Mouse (Mus musculus) midbrain, embryonic 12.5 days (tissue): Measurements from ENCODE around the gene Pum3. TPM values are rescaled to one million over a fixed set of nuclear protein-coding genes. Genes with fewer than 3 reads are reported as not detected.
"Not testable (repeated sequence)": the region's sequence is repeated elsewhere in the genome, so short reads cannot be mapped to it uniquely, and the experiment has no call there.

Experiments used
- ATAC-seq: fragments of 200-750 bp; cut with Nextera tagmentation; 2 replicates; pipeline ENCODE4 v1.8.0; 2017; ENCODE audit warnings: low read depth, moderate TSS enrichment, moderate library complexity; ENCODE audit not compliant: low FRiP score
- H3K27ac ChIP-seq: fragments of 300-500 bp; sonication (generic); replicated peaks from 2 replicates; pipeline ENCODE4 v1.5.1; 2016; ENCODE audit warnings: mild to moderate bottlenecking
- H3K27me3 ChIP-seq: fragments of 300-500 bp; sonication (generic); 2 replicates; pipeline ENCODE4 v1.6.1; 2016; ENCODE audit warnings: mild to moderate bottlenecking
- H3K36me3 ChIP-seq: fragments of 300-500 bp; sonication (generic); 2 replicates; pipeline ENCODE4 v1.6.1; 2016
- H3K4me1 ChIP-seq: fragments of 300-500 bp; sonication (generic); 2 replicates; pipeline ENCODE4 v1.6.1; 2016
- H3K4me2 ChIP-seq: fragments of 300-500 bp; sonication (generic); replicated peaks from 2 replicates; pipeline ENCODE4 v1.6.1; 2016; ENCODE audit warnings: mild to moderate bottlenecking, moderate library complexity
- H3K4me3 ChIP-seq: fragments of 300-500 bp; sonication (generic); 2 replicates; pipeline ENCODE4 v1.5.1; 2016; ENCODE audit warnings: mild to moderate bottlenecking
- H3K9ac ChIP-seq: fragments of 300-500 bp; sonication (generic); replicated peaks from 2 replicates; pipeline ENCODE4 v1.6.1; 2016; ENCODE audit warnings: mild to moderate bottlenecking, moderate library complexity
- H3K9me3 ChIP-seq: fragments of 300-500 bp; sonication (generic); 2 replicates; pipeline ENCODE4 v1.6.1; 2016; ENCODE audit warnings: mild to moderate bottlenecking
- WGBS: fragments of 180-500 bp; shearing (Covaris S2); methylation state at CpG from one replicate; pipeline ENCODE4 v1.1.7; 2016; 5-methylcytosine and 5-hydroxymethylcytosine counted together
- polyA plus RNA-seq: library from polyadenylated mRNA; unstranded; fragments of >200 nt; fragmentation: Nextera tagmentation; extraction: Ambion mirVana; gene quantifications from 2 replicates; pipeline ENCODE4 v1.2.1, GENCODE M21; 2016

Pum3 gene
- polyA plus RNA-seq, 1 experiment from 2014 or later, result 84.0 TPM

DNA sequence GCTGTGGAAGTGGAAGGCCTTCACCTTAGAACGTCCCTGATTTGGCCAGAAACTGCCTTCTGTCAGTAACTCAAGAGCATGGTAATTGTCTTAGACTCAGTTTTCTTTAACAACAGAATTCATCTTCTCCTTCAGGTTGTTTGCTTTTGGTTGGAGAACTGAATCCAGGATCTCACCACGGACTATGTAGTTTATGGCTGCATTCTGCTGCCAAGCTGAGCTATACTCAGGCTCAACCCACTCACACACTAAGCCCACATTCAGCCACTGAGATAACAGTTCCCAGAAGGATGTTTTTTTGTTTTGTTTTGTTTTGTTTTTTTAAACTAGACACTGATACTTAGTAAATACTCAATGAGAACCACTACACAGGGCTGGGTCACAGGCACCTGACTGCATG is 38.3 kb downstream of the Pum3 start:
- H3K27me3 ChIP-seq, result no peaks in the 10 kb centered on the region
- 97% methylated on average over 2 of the region's 2 CpGs for WGBS
- H3K36me3 ChIP-seq, result peaks cover 80% of the 10 kb centered on the region

DNA sequence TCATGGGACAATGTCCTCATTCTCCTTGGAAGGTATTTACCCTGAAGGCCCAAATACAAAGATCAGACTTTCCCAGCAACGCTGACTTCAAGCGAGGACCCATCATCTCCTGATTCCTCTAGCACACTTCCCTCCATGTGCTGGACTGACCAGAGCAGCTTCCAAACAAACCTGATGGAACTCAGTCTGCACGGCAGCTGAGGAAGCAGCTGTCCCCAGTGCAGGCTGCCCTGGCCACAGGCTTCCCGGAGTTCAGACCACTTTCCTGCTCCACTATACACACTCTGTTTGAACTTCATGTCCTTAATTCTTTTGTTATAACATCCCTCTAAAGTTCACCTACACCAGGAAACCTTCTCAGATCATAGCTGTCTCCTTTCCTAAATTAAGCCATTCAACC is 40.1 kb downstream of the Pum3 start:
- H3K4me1 ChIP-seq, ATAC-seq, H3K27ac ChIP-seq, H3K9me3 ChIP-seq, H3K4me2 ChIP-seq, H3K27me3 ChIP-seq, H3K4me3 ChIP-seq, H3K9ac ChIP-seq: not testable (repeated sequence)
- WGBS, result 95% methylated on average over 4 of the region's 4 CpGs
- peaks cover 83% of the 10 kb centered on the region for H3K36me3 ChIP-seq

More for the DNA sequence above, 38.3 kb downstream of the Pum3 start:
- no peak overlapping the region for H3K27ac ChIP-seq
- H3K9ac ChIP-seq, result no peak overlapping the region
- ATAC-seq, result no peak
- no peaks in the 10 kb centered on the region for H3K4me1 ChIP-seq
- no peak overlapping the region for H3K4me3 ChIP-seq
- H3K9me3 ChIP-seq, result no peaks in the 10 kb centered on the region
- no peak overlapping the region for H3K4me2 ChIP-seq

DNA sequence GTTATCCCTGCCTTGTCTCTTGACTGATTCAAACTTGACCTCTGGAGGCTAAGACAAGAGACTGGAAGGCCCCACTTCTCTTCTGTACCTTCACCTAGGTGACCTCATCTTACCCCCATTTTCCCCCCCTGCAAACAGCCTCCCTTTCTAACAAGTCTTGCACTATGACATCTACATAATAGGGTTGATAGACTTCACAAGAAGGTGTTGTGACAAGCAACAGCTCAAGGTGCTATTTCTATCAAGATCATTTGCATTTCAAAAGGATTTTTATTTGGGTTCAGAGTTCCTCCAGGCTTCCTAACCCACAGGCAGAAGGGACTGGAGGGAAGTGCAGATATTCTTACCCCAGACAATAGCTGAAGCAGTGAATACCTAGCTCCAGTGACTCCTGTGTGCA is 44.3 kb downstream of the Pum3 start:
- Histone ChIP-seq H3K4me2 (no peak overlapping the region), H3K27me3 (no peaks in the 10 kb centered on the region), H3K27ac (no peak overlapping the region), H3K4me1 (no peaks in the 10 kb centered on the region), H3K9ac (no peak overlapping the region), H3K4me3 (no peak overlapping the region), H3K9me3 (no peaks in the 10 kb centered on the region), H3K36me3 (peaks cover 48% of the 10 kb centered on the region)
- no peak for ATAC-seq

GRCm38 (mm10) chr19:27383266-27383665 is 46.4 kb downstream of the Pum3 start:
- ATAC-seq, result no peak
- H3K9ac ChIP-seq, result no peak overlapping the region
- H3K4me3 ChIP-seq, result no peak overlapping the region
- H3K4me2 ChIP-seq, result no peak overlapping the region
- H3K4me1 ChIP-seq, result no peaks in the 10 kb centered on the region
- no peaks in the 10 kb centered on the region for H3K9me3 ChIP-seq
- peaks cover 31% of the 10 kb centered on the region for H3K36me3 ChIP-seq
- no peaks in the 10 kb centered on the region for H3K27me3 ChIP-seq
- H3K27ac ChIP-seq, result no peak overlapping the region
- 92% methylated on average over 5 of the region's 5 CpGs for WGBS

DNA sequence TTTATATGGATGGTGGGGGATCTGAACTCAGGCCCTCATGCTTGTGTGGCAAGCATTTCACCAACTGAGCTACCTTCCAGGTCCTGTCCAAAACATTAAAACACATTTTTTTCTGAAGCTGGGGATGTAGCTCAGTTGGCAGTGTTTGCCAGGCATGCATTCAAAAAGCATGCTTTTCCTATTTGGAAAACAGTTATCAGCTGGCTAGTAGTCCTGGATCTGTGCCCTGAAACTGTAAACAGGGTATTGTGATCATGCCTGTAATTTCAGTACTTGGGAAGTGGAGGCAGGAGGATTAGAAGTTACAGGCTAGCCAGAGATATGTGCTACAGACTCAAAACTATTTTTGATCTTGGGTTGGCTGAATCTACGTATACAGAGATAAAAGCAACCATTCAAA is 47.5 kb downstream of the Pum3 start:
- no peaks in the 10 kb centered on the region for H3K4me1 ChIP-seq
- H3K9ac ChIP-seq, result no peak overlapping the region
- no peaks in the 10 kb centered on the region for H3K9me3 ChIP-seq
- ATAC-seq, result no peak
- WGBS, result 88% methylated on average over 1 of the region's 1 CpGs
- H3K4me2 ChIP-seq, result no peak overlapping the region
- no peak overlapping the region for H3K4me3 ChIP-seq
- no peaks in the 10 kb centered on the region for H3K27me3 ChIP-seq
- H3K27ac ChIP-seq, result no peak overlapping the region
- H3K36me3 ChIP-seq, result peaks cover 23% of the 10 kb centered on the region

DNA sequence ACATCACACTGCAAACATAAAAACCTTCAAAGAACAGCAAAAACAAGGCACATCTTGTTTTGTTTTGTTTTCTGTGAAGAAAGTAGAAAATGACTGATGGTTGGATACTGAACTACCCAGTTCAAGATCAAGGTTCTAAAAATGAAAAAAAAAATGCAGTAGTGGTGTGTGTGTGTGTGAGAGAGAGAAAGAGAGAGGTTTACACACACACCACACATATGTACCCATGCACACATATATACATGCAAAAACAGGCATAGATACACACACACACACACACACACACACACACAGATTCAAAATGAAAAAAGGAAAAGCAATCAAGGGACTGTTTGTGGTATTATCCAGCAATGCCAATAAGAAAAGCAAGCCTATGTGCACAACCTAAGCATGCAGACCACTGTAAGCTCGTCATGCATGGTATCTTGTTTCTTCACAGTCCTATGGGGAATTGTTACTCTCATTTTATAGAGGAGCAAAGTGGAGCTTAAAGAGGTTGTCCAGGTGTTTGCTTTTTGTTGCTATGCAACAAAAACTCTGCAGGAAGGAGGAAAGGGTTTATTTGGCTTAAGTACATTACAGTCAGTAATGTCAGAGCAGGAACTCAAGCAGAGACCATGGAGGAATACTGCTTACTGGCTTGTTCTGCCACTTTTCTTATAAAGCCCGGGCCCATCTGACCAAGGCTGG is 49.8 kb downstream of the Pum3 start:
- Histone ChIP-seq H3K27ac (no peak overlapping the region), H3K4me3 (no peak overlapping the region), H3K4me2 (no peak overlapping the region), H3K36me3 (0 out of 2 replicates have a peak, but pooled peaks cover 2% of the 10 kb centered on the region), H3K27me3 (no peaks in the 10 kb centered on the region), H3K9me3 (no peaks in the 10 kb centered on the region), H3K4me1 (no peaks in the 10 kb centered on the region), H3K9ac (no peak overlapping the region)
- WGBS, result 87% methylated on average over 2 of the region's 2 CpGs
- no peak for ATAC-seq

GRCm38 (mm10) chr19:27370784-27371183 is 58.8 kb downstream of the Pum3 start:
- 92% methylated on average over 2 of the region's 2 CpGs for whole genome bisulfite sequencing
- Histone ChIP-seq H3K27me3 (no peaks in the 10 kb centered on the region; the same call in 1 of the 2 replicates), H3K4me2 (no peak overlapping the region), H3K9me3 (no peaks in the 10 kb centered on the region), H3K4me1 (peaks cover 10% of the 10 kb centered on the region), H3K9ac (no peak overlapping the region), H3K27ac (no peak overlapping the region), H3K36me3 (no peaks in the 10 kb centered on the region), H3K4me3 (no peak overlapping the region)
- no peak for ATAC-seq

DNA sequence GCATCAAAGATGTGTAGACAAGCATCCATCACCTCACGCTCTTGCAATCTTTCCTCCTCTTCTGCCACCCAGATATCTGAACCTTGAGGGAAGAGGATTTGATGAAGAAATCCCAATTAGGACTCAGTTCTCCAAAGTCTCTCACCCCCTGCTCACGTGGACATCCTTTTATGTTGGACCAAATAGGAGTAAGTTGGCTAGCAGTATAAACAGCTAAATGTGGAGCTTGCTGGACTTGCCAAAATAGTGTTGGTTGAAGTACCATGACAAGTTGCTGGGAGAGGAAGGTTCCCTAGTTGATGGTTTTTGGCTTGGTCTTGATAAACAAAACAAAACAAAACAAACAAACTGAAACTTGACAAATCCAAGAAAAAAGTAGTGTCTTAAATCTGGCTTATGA is 59.5 kb downstream of the Pum3 start:
- H3K36me3 ChIP-seq, result no peaks in the 10 kb centered on the region
- H3K4me3 ChIP-seq, result no peak overlapping the region
- H3K27ac ChIP-seq, result no peak overlapping the region
- H3K27me3 ChIP-seq, result no peaks in the 10 kb centered on the region; the same call in 1 of the 2 replicates
- no peak overlapping the region for H3K9ac ChIP-seq
- WGBS, result 89% methylated on average over 2 of the region's 2 CpGs
- H3K9me3 ChIP-seq, result no peaks in the 10 kb centered on the region
- H3K4me2 ChIP-seq, result no peak overlapping the region
- H3K4me1 ChIP-seq, result peaks cover 10% of the 10 kb centered on the region
- no peak for ATAC-seq

DNA sequence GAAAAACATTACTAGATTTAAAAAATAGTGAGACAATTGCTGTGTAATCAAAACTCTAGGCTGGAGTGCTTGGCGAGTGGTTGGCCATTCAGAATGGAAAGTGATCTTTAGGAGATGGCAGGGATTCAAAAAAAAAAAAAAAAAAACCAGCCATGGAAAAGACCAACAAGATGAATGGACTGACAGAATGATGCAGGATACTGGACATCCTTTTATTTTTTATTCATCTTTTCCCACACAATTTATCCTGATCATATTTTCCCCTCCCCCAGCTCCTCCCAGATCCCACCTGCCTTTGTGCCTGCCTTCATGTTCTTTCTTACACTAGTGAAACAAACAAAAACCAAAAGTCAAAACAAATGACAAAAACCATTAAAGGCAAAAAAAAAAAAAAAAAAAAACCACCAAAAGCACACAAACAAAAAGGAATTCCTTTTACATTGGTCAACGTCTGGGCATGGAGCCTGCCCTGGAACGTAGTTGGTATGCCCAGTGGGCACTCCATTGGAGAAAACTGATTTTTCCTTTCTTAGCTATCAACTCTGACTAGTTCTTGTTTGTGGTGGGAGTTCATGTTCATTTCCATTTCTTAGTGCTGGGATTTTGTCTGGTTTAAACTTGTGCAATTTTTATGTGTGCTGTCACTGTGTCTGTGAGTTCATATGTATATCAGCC is 60.0 kb downstream of the Pum3 start:
- Histone ChIP-seq H3K4me3 (no peak overlapping the region), H3K9me3 (no peaks in the 10 kb centered on the region), H3K4me2 (no peak overlapping the region), H3K27me3 (no peaks in the 10 kb centered on the region; the same call in 1 of the 2 replicates), H3K36me3 (no peaks in the 10 kb centered on the region), H3K4me1 (peaks cover 12% of the 10 kb centered on the region), H3K27ac (no peak overlapping the region), H3K9ac (no peak overlapping the region)
- no peak for ATAC-seq
- 84% methylated on average over 3 of the region's 3 CpGs for WGBS

DNA sequence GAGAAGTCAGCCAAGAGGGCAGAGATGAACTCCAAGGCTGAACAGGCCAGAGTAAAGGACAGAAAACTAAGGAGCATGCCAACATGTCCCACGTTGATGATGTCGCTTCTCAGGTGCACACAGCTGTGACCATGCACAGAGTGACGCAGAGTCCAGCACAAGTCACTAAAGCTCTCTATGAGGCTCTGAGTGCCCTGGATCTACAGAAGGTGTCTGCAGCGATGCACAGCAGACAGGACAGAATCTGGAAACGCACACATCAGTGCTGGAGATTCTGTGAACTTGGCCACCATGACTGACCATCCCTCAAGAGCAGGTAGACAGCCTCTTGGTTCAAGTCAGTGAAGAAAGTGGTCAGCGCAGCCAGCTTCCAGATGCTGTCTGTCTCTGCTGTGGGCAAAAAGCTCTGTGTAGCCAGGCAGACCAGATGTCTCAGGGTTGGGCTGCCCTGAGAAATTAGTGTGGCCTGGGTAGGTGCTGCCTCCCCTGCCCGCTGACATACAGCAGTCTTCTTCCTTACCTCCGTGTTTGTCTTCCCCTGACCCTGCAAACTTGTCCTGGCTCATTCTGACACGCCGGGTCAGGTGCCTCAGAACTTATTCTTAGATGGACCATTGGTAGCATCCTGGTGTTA is 63.4 kb downstream of the Pum3 start:
- H3K4me1 ChIP-seq, result peaks cover 20% of the 10 kb centered on the region
- no peaks in the 10 kb centered on the region for H3K9me3 ChIP-seq
- no peak overlapping the region for H3K4me2 ChIP-seq
- WGBS, result 83% methylated on average over 10 of the region's 10 CpGs
- H3K36me3 ChIP-seq, result no peaks in the 10 kb centered on the region
- H3K27ac ChIP-seq, result peak overlapping the region; percentile 11
- H3K4me3 ChIP-seq, result no peak overlapping the region
- no peak overlapping the region for H3K9ac ChIP-seq
- ATAC-seq, result 0 out of 2 replicates have a peak, but pooled peaks have one; percentile 16
- no peaks in the 10 kb centered on the region; the same call in 1 of the 2 replicates for H3K27me3 ChIP-seq

DNA sequence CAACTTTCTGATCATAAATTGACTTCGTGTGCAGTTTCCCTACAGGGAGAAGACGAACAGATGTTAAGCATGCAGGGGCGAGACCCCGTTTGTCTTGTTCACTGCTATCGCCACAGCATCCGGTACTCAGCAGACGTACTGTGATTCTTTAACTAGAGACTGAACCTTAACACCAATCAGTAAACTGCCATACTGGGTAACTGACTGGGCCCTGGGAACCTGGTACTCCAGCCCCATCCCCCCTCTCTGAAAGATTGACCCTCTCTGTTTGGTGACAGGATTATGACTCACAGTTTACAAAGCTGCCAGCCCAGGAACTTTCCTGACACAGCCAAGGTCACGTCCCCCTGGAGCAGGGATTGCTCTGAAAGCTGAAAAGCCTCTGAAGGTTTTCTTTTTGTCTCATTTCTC is 65.1 kb downstream of the Pum3 start:
- no peaks in the 10 kb centered on the region; the same call in 1 of the 2 replicates for H3K27me3 ChIP-seq
- H3K4me3 ChIP-seq, result peak overlapping the region; percentile 17; the same call in 1 of the 2 replicates
- H3K4me1 ChIP-seq, result peaks cover 20% of the 10 kb centered on the region
- no peaks in the 10 kb centered on the region for H3K36me3 ChIP-seq
- no peaks in the 10 kb centered on the region for H3K9me3 ChIP-seq
- ATAC-seq, result peak; percentile 70
- peak overlapping the region; percentile 49; the same call in 1 of the 2 replicates for H3K27ac ChIP-seq
- WGBS, result 7% methylated on average over 8 of the region's 8 CpGs
- H3K4me2 ChIP-seq, result peak overlapping the region; percentile 44
- no peak overlapping the region for H3K9ac ChIP-seq

GRCm38 (mm10) chr19:27363891-27364290 is 65.7 kb downstream of the Pum3 start:
- 41% methylated on average over 4 of the region's 4 CpGs for WGBS
- Histone ChIP-seq H3K4me2 (peak overlapping the region; percentile 44), H3K4me3 (peak overlapping the region; percentile 17; the same call in 1 of the 2 replicates), H3K9ac (no peak overlapping the region), H3K27me3 (no peaks in the 10 kb centered on the region; the same call in 1 of the 2 replicates), H3K4me1 (peaks cover 20% of the 10 kb centered on the region), H3K27ac (peak overlapping the region; percentile 49; the same call in 1 of the 2 replicates), H3K36me3 (no peaks in the 10 kb centered on the region), H3K9me3 (no peaks in the 10 kb centered on the region)
- no peak for ATAC-seq
